ENCODE assay signal across 18 mouse cellular contexts in genomic region chr13:64467886-64468285, GRCm38 (mm10). TPM values are rescaled to one million over a fixed set of nuclear protein-coding genes. Genes with fewer than 3 reads are reported as not detected.
DNase-seq lines count a peak whose midpoint lies in the region; ATAC-seq and TF ChIP-seq lines count a peak whose summit lies in the region.
"Had no signal": no experiment of that assay in that cellular context is flagged by ENCODE, and none has a peak within 500 bp of the region (broad histone marks: within the 10 kb centered on the region; RNA-seq: fewer than 3 reads in every experiment).

No protein-coding gene starts in this region.

- TF ChIP-seq POLR2A in MEL (IDR thresholded peaks at IDR 0.05; ENCODE audit: control insufficient read depth in 1 of 2, insufficient read depth in 1 of 2, low read depth in 1 of 2, low read length in 2 of 2, poor library complexity in 1 of 2) = no peak

- TF ChIP-seq CTCF in midbrain, postnatal 0 days (IDR thresholded peaks at IDR 0.05) = no peak
- no peak for TF ChIP-seq CTCF in MEL (IDR thresholded peaks at IDR 0.05 in 2 of 3, conservative IDR thresholded peaks at IDR 0.05 in 1 of 3; ENCODE audit: control insufficient read depth in 1 of 3, insufficient read depth in 1 of 3, low read depth in 2 of 3, low read length in 3 of 3, poor library complexity in 1 of 3, severe bottlenecking in 1 of 3)

- ATAC-seq in kidney, embryonic 16.5 days (ENCODE audit: low FRiP score, low TSS enrichment) = peak; percentile 42
- ATAC-seq in midbrain, postnatal 0 days (ENCODE audit: low FRiP score) = no peak
- ATAC-seq in midbrain, embryonic 13.5 days = no peak
- ATAC-seq in monocyte, adult 5-6 weeks (replicated peaks; ENCODE audit: insufficient number of reproducible peaks, low FRiP score, low TSS enrichment, poor library complexity, severe bottlenecking) = no peak
- ATAC-seq: midbrain, embryonic 16.5 days had no signal

- no peaks in the 10 kb centered on the region for H3K36me3 ChIP-seq in kidney, embryonic 16.5 days (ENCODE audit: insufficient read depth, low read length)
- no peaks in the 10 kb centered on the region for H3K36me3 ChIP-seq in midbrain, postnatal 0 days (ENCODE audit: insufficient read depth, low read length)
- H3K36me3 ChIP-seq in midbrain, embryonic 13.5 days = no peaks in the 10 kb centered on the region
- no peaks in the 10 kb centered on the region for H3K36me3 ChIP-seq in MEL (ENCODE audit: control insufficient read depth in 1 of 2, insufficient read depth in 2 of 2, low read length in 2 of 2)
- H3K36me3 ChIP-seq: heart, embryonic 10.5 days; hindbrain, embryonic 15.5 days; neural tube, embryonic 15.5 days had no signal

- H3K4me1 ChIP-seq in kidney, embryonic 16.5 days (ENCODE audit: insufficient read depth, low read length) = no peaks in the 10 kb centered on the region
- H3K4me1 ChIP-seq in midbrain, postnatal 0 days (ENCODE audit: insufficient read depth, low read length) = no peaks in the 10 kb centered on the region
- no peaks in the 10 kb centered on the region for H3K4me1 ChIP-seq in midbrain, embryonic 13.5 days (replicated peaks)
- H3K4me1 ChIP-seq in MEL (ENCODE audit: control insufficient read depth in 1 of 2, insufficient read depth in 2 of 2, low read length in 2 of 2) = no peaks in the 10 kb centered on the region
- H3K4me1 ChIP-seq: heart, embryonic 10.5 days; hindbrain, embryonic 15.5 days; neural tube, embryonic 15.5 days had no signal

- H3K9ac ChIP-seq in kidney, embryonic 16.5 days (replicated peaks; ENCODE audit: low read length) = no peak overlapping the region
- no peak overlapping the region for H3K9ac ChIP-seq in midbrain, postnatal 0 days (replicated peaks; ENCODE audit: low read length, poor library complexity, severe bottlenecking)
- H3K9ac ChIP-seq in midbrain, embryonic 13.5 days (replicated peaks) = no peak overlapping the region
- H3K9ac ChIP-seq in MEL (ENCODE audit: control insufficient read depth, low read depth, low read length, poor library complexity, severe bottlenecking) = no peak overlapping the region
- H3K9ac ChIP-seq: hindbrain, embryonic 15.5 days; neural tube, embryonic 15.5 days had no signal

- no peaks in the 10 kb centered on the region for H3K9me3 ChIP-seq in kidney, embryonic 16.5 days (ENCODE audit: low read length)
- H3K9me3 ChIP-seq in midbrain, postnatal 0 days (ENCODE audit: low read length) = no peaks in the 10 kb centered on the region
- no peaks in the 10 kb centered on the region for H3K9me3 ChIP-seq in midbrain, embryonic 13.5 days
- H3K9me3 ChIP-seq in MEL (replicated peaks; ENCODE audit: insufficient read depth, low read length) = no peaks in the 10 kb centered on the region
- H3K9me3 ChIP-seq: heart, embryonic 10.5 days; hindbrain, embryonic 15.5 days; neural tube, embryonic 15.5 days had no signal

- H3K27ac ChIP-seq in kidney, embryonic 16.5 days (ENCODE audit: low read length) = no peak overlapping the region
- no peak overlapping the region for H3K27ac ChIP-seq in midbrain, postnatal 0 days (ENCODE audit: low read depth, low read length)
- no peak overlapping the region for H3K27ac ChIP-seq in midbrain, embryonic 13.5 days
- H3K27ac ChIP-seq in MEL (ENCODE audit: control insufficient read depth, low read depth, low read length) = no peak overlapping the region
- H3K27ac ChIP-seq: heart, embryonic 10.5 days; hindbrain, embryonic 15.5 days; neural tube, embryonic 15.5 days had no signal

- DNase-seq in embryo, embryonic 11 days = peak; percentile 10
- no peak for DNase-seq in embryo, embryonic 10.5 days (ENCODE audit: low spot score)
- no peak for DNase-seq in kidney, adult 11 months
- peak; percentile 26 for DNase-seq in midbrain, postnatal 0 days (ENCODE audit: low spot score)
- peak; percentile 27 for DNase-seq in MEL (ENCODE audit: low read depth, low spot score)
- DNase-seq: cerebellum, adult 11-12 months had no signal

- no peaks in the 10 kb centered on the region for H3K79me2 ChIP-seq in MEL (ENCODE audit: control insufficient read depth, insufficient read depth, low read length, poor library complexity)

- no peak overlapping the region for H3K4me2 ChIP-seq in kidney, embryonic 16.5 days (replicated peaks; ENCODE audit: low read depth, low read length)
- no peak overlapping the region for H3K4me2 ChIP-seq in midbrain, postnatal 0 days (ENCODE audit: low read depth, low read length, poor library complexity, severe bottlenecking)
- no peak overlapping the region for H3K4me2 ChIP-seq in midbrain, embryonic 13.5 days (replicated peaks)
- H3K4me2 ChIP-seq: hindbrain, embryonic 15.5 days; neural tube, embryonic 15.5 days had no signal

- no peaks in the 10 kb centered on the region for H3K27me3 ChIP-seq in kidney, embryonic 16.5 days (ENCODE audit: insufficient read depth, low read length)
- no peaks in the 10 kb centered on the region for H3K27me3 ChIP-seq in midbrain, postnatal 0 days (ENCODE audit: insufficient read depth, low read length)
- H3K27me3 ChIP-seq in midbrain, embryonic 13.5 days = no peaks in the 10 kb centered on the region
- H3K27me3 ChIP-seq in MEL (ENCODE audit: control insufficient read depth in 1 of 2, insufficient read depth in 2 of 2, low read length in 2 of 2) = no peaks in the 10 kb centered on the region
- H3K27me3 ChIP-seq: hindbrain, embryonic 15.5 days; neural tube, embryonic 15.5 days had no signal

- WGBS in kidney, embryonic 16.5 days = 66% methylated on average over 6 of the region's 6 CpGs
- WGBS in midbrain, postnatal 0 days = 64% methylated on average over 6 of the region's 6 CpGs
- WGBS in midbrain, embryonic 13.5 days = 73% methylated on average over 6 of the region's 6 CpGs

- no peak overlapping the region for H3K4me3 ChIP-seq in kidney, embryonic 16.5 days (ENCODE audit: low read length)
- no peak overlapping the region for H3K4me3 ChIP-seq in midbrain, postnatal 0 days (ENCODE audit: low read depth, low read length)
- H3K4me3 ChIP-seq in midbrain, embryonic 13.5 days (replicated peaks) = no peak overlapping the region
- no peak overlapping the region for H3K4me3 ChIP-seq in MEL (ENCODE audit: control insufficient read depth in 1 of 2, insufficient read depth in 1 of 2, low read depth in 2 of 2, low read length in 2 of 2)
- H3K4me3 ChIP-seq: heart, embryonic 10.5 days; hindbrain, embryonic 15.5 days; neural tube, embryonic 15.5 days had no signal

- no peak for TF ChIP-seq EP300 in MEL (IDR thresholded peaks at IDR 0.05; ENCODE audit: low read depth in 1 of 2, low read length in 2 of 2)

- TF ChIP-seq RAD21 in MEL (IDR thresholded peaks at IDR 0.05; ENCODE audit: low read depth, low read length) = no peak

TF ChIP-seq in MEL, 35 proteins besides CTCF, POLR2A, EP300 and RAD21:
- TF ChIP-seq TAL1 (IDR thresholded peaks at IDR 0.05; ENCODE audit: low read length) (no peak), MAZ (IDR thresholded peaks at IDR 0.05; ENCODE audit: low read depth, low read length) (no peak), MAX (IDR thresholded peaks at IDR 0.05; ENCODE audit: low read length) (no peak), USF2 (IDR thresholded peaks at IDR 0.05; ENCODE audit: borderline replicate concordance in 1 of 2, insufficient read depth in 1 of 2, low read depth in 1 of 2, low read length in 2 of 2) (no peak), ZMIZ1 (IDR thresholded peaks at IDR 0.05; ENCODE audit: low read depth, low read length) (no peak), TCF12 (IDR thresholded peaks at IDR 0.05; ENCODE audit: low read depth, low read length) (no peak), KAT2A (conservative IDR thresholded peaks at IDR 0.05; ENCODE audit: low read depth, low read length) (no peak), MXI1 (IDR thresholded peaks at IDR 0.05; ENCODE audit: low read depth, low read length) (no peak)

RNA-seq across cellular contexts. Expression of gene Fam240b, which starts 29.7 kb away (rescaled TPM):
- 0.14 TPM in 1 of 2 replicates, not detected in the other for polyA plus RNA-seq in kidney, embryonic 16.5 days (2015; fragmentation: Nextera tagmentation; extraction: Ambion mirVana)
- not detected in 2 replicates for total RNA-seq in midbrain, postnatal 0 days (2014; rRNA removed)
- polyA plus RNA-seq in midbrain, postnatal 0 days (2015; fragmentation: Nextera tagmentation; extraction: Ambion mirVana) = not detected in 2 replicates
- not detected in 2 replicates for polyA plus RNA-seq in midbrain, embryonic 13.5 days (2015; fragmentation: Nextera tagmentation; extraction: Ambion mirVana)
- not detected in 2 replicates for total RNA-seq in MEL (2012; rRNA removed)
- not detected for polyA plus RNA-seq in MEL (2012; ENCODE audit: insufficient read depth in 1 of 2, insufficient read length in 2 of 2, low read depth in 1 of 2, low replicate concordance in 2 of 2, missing spikeins in 1 of 2)
- total RNA-seq in monocyte, adult 5-6 weeks (2017) = not detected in 3 replicates
- total RNA-seq: layer of hippocampus, adult 8-10 months; left cerebral cortex, postnatal 25 days had no signal
- polyA plus RNA-seq: C2C12; heart, embryonic 10.5 days; hindbrain, embryonic 15.5 days; lung, embryonic 16.5 days; small intestine, adult 2 months had no signal

RNA-seq across cellular contexts. Expression of gene Cdk20, which starts 35.8 kb away (rescaled TPM):
- 12.8 and 14.5 TPM in 2 replicates for polyA plus RNA-seq in kidney, embryonic 16.5 days (2015; fragmentation: Nextera tagmentation; extraction: Ambion mirVana)
- total RNA-seq in midbrain, postnatal 0 days (2014; rRNA removed) = 30.0 and 34.2 TPM in 2 replicates
- 25.5 and 26.6 TPM in 2 replicates for polyA plus RNA-seq in midbrain, postnatal 0 days (2015; fragmentation: Nextera tagmentation; extraction: Ambion mirVana)
- polyA plus RNA-seq in midbrain, embryonic 13.5 days (2015; fragmentation: Nextera tagmentation; extraction: Ambion mirVana) = 16.6 and 19.4 TPM in 2 replicates
- 3.4 and 3.6 TPM in 2 replicates for total RNA-seq in MEL (2012; rRNA removed)
- polyA plus RNA-seq in MEL (2012; ENCODE audit: insufficient read depth in 1 of 2, insufficient read length in 2 of 2, low read depth in 1 of 2, low replicate concordance in 2 of 2, missing spikeins in 1 of 2) = 1 to 10 TPM in 1 of 2 experiments, not detected in 1; 9.3 TPM
- 0.43 to 2.3 TPM (median 2.0 TPM) in 3 replicates for total RNA-seq in monocyte, adult 5-6 weeks (2017)

Comparison
In these comparisons a context has a peak if more than half of its experiments do, and no peak if none do; other contexts are left out.
1. DNase-seq: peak in embryo, embryonic 11 days (single experiment), midbrain, postnatal 0 days (single experiment) and MEL (single experiment); none in embryo, embryonic 10.5 days (single experiment) and kidney, adult 11 months (single experiment).